Mouse (Mus musculus): ENCODE results near the gene 4931428L18Rik. TPM values are rescaled to one million over a fixed set of nuclear protein-coding genes. Genes with fewer than 3 reads are reported as not detected.
A peak's percentile ranks its signal among the peaks of the same experiment; 100 is the strongest.

The 4931428L18Rik gene
- polyA plus RNA-seq, 1 experiment from 2014 or later, result not detected

DNA sequence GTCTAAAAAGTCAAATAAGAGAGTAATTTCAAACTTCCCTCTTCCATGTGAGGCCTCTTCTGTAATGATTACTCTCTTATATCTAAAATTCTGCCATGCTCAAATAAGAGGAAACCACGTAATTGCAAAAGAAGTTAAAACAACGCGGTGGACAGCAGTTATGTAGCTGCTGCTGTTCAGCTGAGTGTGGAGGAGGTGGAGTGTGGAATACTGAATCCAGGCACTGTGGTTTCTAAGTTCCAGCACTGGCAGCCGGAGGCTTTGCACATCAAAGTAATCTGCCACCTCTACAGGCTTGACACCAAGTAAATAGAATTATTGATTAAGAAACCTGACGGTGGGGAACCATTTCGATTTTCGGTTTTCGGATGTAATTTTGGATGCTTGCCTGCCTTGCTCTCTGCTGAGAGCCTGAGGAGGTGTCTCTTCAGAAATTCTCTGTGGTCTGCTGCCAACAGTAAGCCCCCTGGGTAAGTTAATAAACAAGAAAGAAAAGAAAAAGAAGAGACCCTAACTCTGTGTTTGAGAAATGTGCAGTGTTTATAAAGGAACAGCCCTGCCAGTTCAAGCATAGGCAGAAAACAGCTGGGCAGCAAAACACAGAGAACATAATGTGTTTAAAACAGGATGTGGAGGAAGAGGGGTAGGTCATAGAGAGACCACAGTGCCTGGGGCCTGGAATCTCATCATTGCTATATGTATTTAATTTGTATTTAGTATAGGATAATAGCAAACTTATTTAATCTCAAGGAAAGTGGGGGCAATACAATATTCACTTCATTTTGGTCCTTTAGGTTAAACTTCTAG is 80.0 kb downstream of the 4931428L18Rik start:
- no peaks in the 10 kb centered on the region for H3K9me3 ChIP-seq (ENCODE audit: control insufficient read depth, low read length)
- H3K27ac ChIP-seq (replicated peaks; ENCODE audit: low read depth, low read length), result peak overlapping the region; percentile 15; the same call in 1 of the 2 replicates
- H3K9ac ChIP-seq (ENCODE audit: low read depth, low read length), result 0 out of 2 replicates have a peak overlapping the region, but pooled peaks have one; percentile 30
- H3K4me1 ChIP-seq (ENCODE audit: control insufficient read depth, insufficient read depth, low read length), result 0 out of 2 replicates have a peak, but pooled peaks cover 3% of the 10 kb centered on the region
- DNase-seq (ENCODE audit: low spot score), result peak; percentile 31
- H3K4me2 ChIP-seq (ENCODE audit: low read depth, low read length), result 0 out of 2 replicates have a peak overlapping the region, but pooled peaks have one; percentile 7
- ATAC-seq (ENCODE audit: low read depth), result no peak
- H3K36me3 ChIP-seq (ENCODE audit: control insufficient read depth, insufficient read depth, low read length), result no peaks in the 10 kb centered on the region
- H3K4me3 ChIP-seq (ENCODE audit: low read depth, low read length), result no peak overlapping the region
- H3K27me3 ChIP-seq (replicated peaks; ENCODE audit: control insufficient read depth, insufficient read depth, low read length), result no peaks in the 10 kb centered on the region
- WGBS, result 25% methylated on average over 8 of the region's 8 CpGs

DNA sequence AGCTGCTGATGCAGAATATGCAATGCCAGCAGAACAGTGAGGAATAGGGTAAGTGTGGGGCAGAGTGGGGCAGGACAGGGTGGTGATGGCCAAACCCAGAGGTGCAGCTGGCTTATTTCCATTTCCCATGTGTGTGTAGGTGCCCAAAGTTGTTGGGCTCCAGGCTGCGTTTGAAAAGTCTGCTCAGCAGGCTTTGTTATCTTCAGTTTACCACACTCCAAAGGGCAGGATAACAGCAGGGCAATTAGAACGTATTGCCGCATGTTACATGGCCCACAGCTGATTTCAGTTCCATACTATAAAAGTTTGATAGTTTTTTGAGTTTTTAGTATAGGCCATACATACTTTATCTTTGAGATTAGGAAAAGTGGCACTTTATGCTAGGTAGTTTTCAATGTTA is 84.1 kb downstream of the 4931428L18Rik start:
- Histone ChIP-seq H3K27ac (replicated peaks; ENCODE audit: low read depth, low read length) (no peak overlapping the region), H3K27me3 (replicated peaks; ENCODE audit: control insufficient read depth, insufficient read depth, low read length) (no peaks in the 10 kb centered on the region), H3K4me2 (ENCODE audit: low read depth, low read length) (no peak overlapping the region), H3K4me3 (ENCODE audit: low read depth, low read length) (no peak overlapping the region), H3K4me1 (ENCODE audit: control insufficient read depth, insufficient read depth, low read length) (0 out of 2 replicates have a peak, but pooled peaks cover 3% of the 10 kb centered on the region), H3K9ac (ENCODE audit: low read depth, low read length) (no peak overlapping the region), H3K9me3 (ENCODE audit: control insufficient read depth, low read length) (no peaks in the 10 kb centered on the region), H3K36me3 (ENCODE audit: control insufficient read depth, insufficient read depth, low read length) (no peaks in the 10 kb centered on the region)
- ATAC-seq (ENCODE audit: low read depth) (no peak), DNase-seq (ENCODE audit: low spot score) (no peak)
- WGBS, result 74% methylated on average over 3 of the region's 3 CpGs

DNA sequence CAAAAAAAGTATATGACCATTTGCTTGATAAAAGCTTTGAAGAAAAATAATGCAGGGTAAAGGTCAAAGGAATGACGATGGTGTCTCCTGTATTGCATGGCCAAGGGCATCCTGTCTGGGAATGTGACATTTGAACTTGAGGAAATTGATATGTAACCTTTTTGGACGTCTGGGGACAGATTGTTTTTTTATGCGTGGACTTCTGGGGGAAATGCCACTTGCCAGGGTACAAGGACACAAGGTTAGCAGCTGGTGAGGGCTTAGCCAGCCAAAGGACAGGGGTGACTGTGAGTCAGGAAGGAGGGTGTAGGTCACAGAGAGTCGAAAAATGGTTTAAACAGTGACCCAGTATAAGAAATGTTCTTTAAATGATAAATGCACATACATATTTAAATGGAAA is 109.0 kb downstream of the 4931428L18Rik start:
- no peaks in the 10 kb centered on the region for H3K4me1 ChIP-seq (ENCODE audit: control insufficient read depth, insufficient read depth, low read length)
- H3K27me3 ChIP-seq (replicated peaks; ENCODE audit: control insufficient read depth, insufficient read depth, low read length), result no peaks in the 10 kb centered on the region
- 43% methylated on average over 4 of the region's 4 CpGs for WGBS
- H3K9me3 ChIP-seq (ENCODE audit: control insufficient read depth, low read length), result no peaks in the 10 kb centered on the region
- no peak for DNase-seq (ENCODE audit: low spot score)
- H3K36me3 ChIP-seq (ENCODE audit: control insufficient read depth, insufficient read depth, low read length), result no peaks in the 10 kb centered on the region
- H3K4me3 ChIP-seq (ENCODE audit: low read depth, low read length), result no peak overlapping the region
- H3K27ac ChIP-seq (replicated peaks; ENCODE audit: low read depth, low read length), result no peak overlapping the region
- no peak for ATAC-seq (ENCODE audit: low read depth)
- H3K4me2 ChIP-seq (ENCODE audit: low read depth, low read length), result no peak overlapping the region
- no peak overlapping the region for H3K9ac ChIP-seq (ENCODE audit: low read depth, low read length)

DNA sequence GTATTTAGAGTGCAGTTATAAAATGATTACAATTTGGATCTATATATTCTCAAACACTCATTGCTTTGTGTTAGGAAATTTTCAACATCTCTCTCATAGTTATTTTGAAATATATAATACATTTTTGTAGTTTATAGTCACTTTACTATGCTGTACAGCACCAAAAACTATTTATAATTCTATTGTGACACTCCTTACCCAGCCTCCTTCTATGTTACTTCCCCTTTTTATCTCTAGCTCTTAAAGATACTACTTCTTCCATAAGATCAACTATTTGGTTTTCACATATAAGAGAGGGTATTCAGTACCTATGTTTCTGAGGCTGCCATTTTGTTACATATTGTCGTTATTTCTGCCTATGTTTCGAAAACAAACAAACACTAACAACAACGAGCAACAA is 114.5 kb downstream of the 4931428L18Rik start:
- Histone ChIP-seq H3K4me1 (ENCODE audit: control insufficient read depth, insufficient read depth, low read length) (no peaks in the 10 kb centered on the region; the same call in 1 of the 2 replicates), H3K27ac (replicated peaks; ENCODE audit: low read depth, low read length) (no peak overlapping the region), H3K9me3 (ENCODE audit: control insufficient read depth, low read length) (no peaks in the 10 kb centered on the region), H3K36me3 (ENCODE audit: control insufficient read depth, insufficient read depth, low read length) (no peaks in the 10 kb centered on the region), H3K9ac (ENCODE audit: low read depth, low read length) (no peak overlapping the region), H3K4me3 (ENCODE audit: low read depth, low read length) (no peak overlapping the region), H3K4me2 (ENCODE audit: low read depth, low read length) (no peak overlapping the region), H3K27me3 (replicated peaks; ENCODE audit: control insufficient read depth, insufficient read depth, low read length) (no peaks in the 10 kb centered on the region)
- WGBS, result 89% methylated on average over 3 of the region's 3 CpGs
- no peak for ATAC-seq (ENCODE audit: low read depth)
- no peak for DNase-seq (ENCODE audit: low spot score)

DNA sequence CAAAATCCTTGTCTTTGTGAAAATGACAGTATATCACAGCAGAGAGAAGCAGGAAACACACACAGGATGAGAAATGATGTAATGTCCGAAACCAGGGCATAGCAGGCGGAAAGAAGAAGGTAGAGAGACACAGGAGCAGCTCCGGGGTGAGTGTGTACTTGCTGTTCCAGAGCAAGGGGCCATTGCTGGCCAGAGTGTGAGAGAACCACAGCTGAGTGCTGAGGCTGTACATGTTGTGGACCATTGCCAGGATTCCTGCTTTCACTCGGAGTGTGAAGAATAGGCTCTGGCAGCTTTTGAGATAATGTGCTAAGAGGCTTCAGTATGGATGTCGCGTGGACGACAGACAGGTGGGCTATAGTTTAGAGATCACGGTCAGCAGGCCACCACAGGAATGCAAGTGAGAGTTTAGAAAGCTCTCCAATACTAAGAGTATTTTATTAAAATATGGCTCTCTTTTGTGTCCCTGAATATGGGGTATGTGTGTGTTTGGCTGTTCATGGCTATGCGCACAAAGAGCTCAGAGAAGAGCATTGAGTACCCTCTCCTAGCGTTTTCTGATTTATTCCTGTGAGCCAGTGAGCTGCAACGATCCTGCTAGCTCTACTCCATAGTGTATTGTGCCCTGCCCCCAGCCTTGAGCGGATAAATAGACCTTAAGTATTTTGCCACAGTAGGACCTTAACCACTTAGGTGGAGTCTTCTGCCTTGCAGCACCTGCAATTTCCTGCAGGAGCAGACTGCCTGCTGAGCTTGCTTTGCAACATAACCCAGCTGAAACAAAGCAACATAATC is 119.4 kb downstream of the 4931428L18Rik start:
- H3K36me3 ChIP-seq (ENCODE audit: control insufficient read depth, insufficient read depth, low read length), result no peaks in the 10 kb centered on the region
- peak; percentile 58 for DNase-seq (ENCODE audit: low spot score)
- H3K27ac ChIP-seq (replicated peaks; ENCODE audit: low read depth, low read length), result no peak overlapping the region
- 0 out of 2 replicates have a peak, but pooled peaks have one; percentile 47 for ATAC-seq (ENCODE audit: low read depth)
- no peaks in the 10 kb centered on the region for H3K27me3 ChIP-seq (replicated peaks; ENCODE audit: control insufficient read depth, insufficient read depth, low read length)
- no peaks in the 10 kb centered on the region for H3K9me3 ChIP-seq (ENCODE audit: control insufficient read depth, low read length)
- no peak overlapping the region for H3K4me3 ChIP-seq (ENCODE audit: low read depth, low read length)
- no peak overlapping the region for H3K4me2 ChIP-seq (ENCODE audit: low read depth, low read length)
- WGBS, result 72% methylated on average over 12 of the region's 12 CpGs
- no peaks in the 10 kb centered on the region; the same call in 1 of the 2 replicates for H3K4me1 ChIP-seq (ENCODE audit: control insufficient read depth, insufficient read depth, low read length)
- H3K9ac ChIP-seq (ENCODE audit: low read depth, low read length), result no peak overlapping the region

DNA sequence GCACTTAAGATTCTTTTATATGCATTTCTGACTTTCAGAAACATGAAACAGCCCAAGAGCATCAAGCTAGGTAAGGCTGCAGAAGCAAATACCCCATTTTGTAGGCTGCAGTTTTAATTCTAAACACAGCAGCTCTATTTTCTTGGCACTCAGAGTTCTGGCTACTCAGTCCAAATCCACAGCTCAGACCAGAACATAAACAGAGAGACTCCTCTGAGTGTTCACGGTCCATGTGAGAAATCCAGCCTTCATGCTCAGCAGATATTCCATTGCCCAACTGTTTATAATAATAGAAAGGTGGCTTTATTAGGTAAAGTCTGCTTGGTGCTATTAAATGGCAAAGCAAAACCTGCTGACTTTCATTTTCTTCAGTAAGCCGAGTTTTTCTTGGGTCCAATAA is 120.2 kb downstream of the 4931428L18Rik start:
- no peaks in the 10 kb centered on the region for H3K36me3 ChIP-seq (ENCODE audit: control insufficient read depth, insufficient read depth, low read length)
- H3K4me1 ChIP-seq (ENCODE audit: control insufficient read depth, insufficient read depth, low read length), result no peaks in the 10 kb centered on the region; the same call in 1 of the 2 replicates
- 64% methylated on average over 2 of the region's 2 CpGs for WGBS
- no peaks in the 10 kb centered on the region for H3K27me3 ChIP-seq (replicated peaks; ENCODE audit: control insufficient read depth, insufficient read depth, low read length)
- H3K4me3 ChIP-seq (ENCODE audit: low read depth, low read length), result no peak overlapping the region
- no peak overlapping the region for H3K9ac ChIP-seq (ENCODE audit: low read depth, low read length)
- no peak overlapping the region for H3K27ac ChIP-seq (replicated peaks; ENCODE audit: low read depth, low read length)
- DNase-seq (ENCODE audit: low spot score) (no peak), ATAC-seq (ENCODE audit: low read depth) (no peak)
- no peak overlapping the region for H3K4me2 ChIP-seq (ENCODE audit: low read depth, low read length)
- H3K9me3 ChIP-seq (ENCODE audit: control insufficient read depth, low read length), result no peaks in the 10 kb centered on the region

DNA sequence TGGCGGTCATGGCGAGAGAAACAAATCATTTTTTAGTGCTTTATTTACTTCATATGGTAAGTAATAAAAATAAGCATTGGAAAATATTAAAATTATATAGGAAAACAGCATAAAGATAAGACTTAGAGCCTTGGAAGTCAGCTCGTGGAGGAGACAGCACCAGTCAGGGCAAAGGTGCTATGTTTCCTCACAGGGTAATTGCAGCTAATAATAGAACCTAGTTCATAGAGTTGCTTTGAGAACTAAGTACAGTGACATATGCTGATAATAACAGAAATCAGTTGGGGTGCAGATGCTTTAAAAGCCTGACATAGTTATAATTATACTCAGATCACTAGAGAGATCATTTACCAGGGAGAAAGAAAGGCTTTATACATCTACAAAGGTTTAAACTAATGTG is 125.3 kb downstream of the 4931428L18Rik start:
- no peaks in the 10 kb centered on the region for H3K36me3 ChIP-seq (ENCODE audit: control insufficient read depth, insufficient read depth, low read length)
- no peaks in the 10 kb centered on the region for H3K27me3 ChIP-seq (replicated peaks; ENCODE audit: control insufficient read depth, insufficient read depth, low read length)
- DNase-seq (ENCODE audit: low spot score), result no peak
- no peak overlapping the region for H3K27ac ChIP-seq (replicated peaks; ENCODE audit: low read depth, low read length)
- H3K4me1 ChIP-seq (ENCODE audit: control insufficient read depth, insufficient read depth, low read length), result peaks cover 3% of the 10 kb centered on the region; the same call in 1 of the 2 replicates
- H3K9me3 ChIP-seq (ENCODE audit: control insufficient read depth, low read length), result no peaks in the 10 kb centered on the region
- H3K4me2 ChIP-seq (ENCODE audit: low read depth, low read length), result no peak overlapping the region
- no peak overlapping the region for H3K4me3 ChIP-seq (ENCODE audit: low read depth, low read length)
- ATAC-seq (ENCODE audit: low read depth), result no peak
- H3K9ac ChIP-seq (ENCODE audit: low read depth, low read length), result no peak overlapping the region
- 80% methylated on average over 3 of the region's 3 CpGs for WGBS

DNA sequence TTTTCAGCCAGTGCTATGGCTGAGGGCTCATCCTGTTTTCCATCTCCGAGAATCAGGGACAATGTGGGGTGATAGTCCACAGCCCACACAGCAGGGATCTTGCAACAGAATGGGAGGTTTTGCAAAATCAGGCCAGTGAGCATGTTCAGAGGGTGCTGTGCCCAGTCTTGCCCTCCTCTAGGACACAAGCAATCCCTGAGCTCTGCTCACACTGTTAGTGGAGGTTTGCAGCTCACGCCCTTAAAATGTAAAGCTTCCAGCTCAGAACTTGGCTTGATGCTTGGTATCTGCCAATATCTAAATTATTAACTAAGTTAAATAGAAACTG is 126.1 kb downstream of the 4931428L18Rik start:
- Histone ChIP-seq H3K4me1 (ENCODE audit: control insufficient read depth, insufficient read depth, low read length) (peaks cover 3% of the 10 kb centered on the region; the same call in 1 of the 2 replicates), H3K27me3 (replicated peaks; ENCODE audit: control insufficient read depth, insufficient read depth, low read length) (no peaks in the 10 kb centered on the region), H3K9ac (ENCODE audit: low read depth, low read length) (no peak overlapping the region), H3K27ac (replicated peaks; ENCODE audit: low read depth, low read length) (no peak overlapping the region), H3K36me3 (ENCODE audit: control insufficient read depth, insufficient read depth, low read length) (no peaks in the 10 kb centered on the region), H3K4me2 (ENCODE audit: low read depth, low read length) (no peak overlapping the region), H3K4me3 (ENCODE audit: low read depth, low read length) (no peak overlapping the region), H3K9me3 (ENCODE audit: control insufficient read depth, low read length) (no peaks in the 10 kb centered on the region)
- no peak for DNase-seq (ENCODE audit: low spot score)
- peak; percentile 23; the same call in 1 of the 2 replicates for ATAC-seq (ENCODE audit: low read depth)
- WGBS, result 28% methylated on average over 2 of the region's 2 CpGs
